ENCODE assay signal across 28 mouse cellular contexts in genomic region chr1:131061740-131062254, GRCm38 (mm10). TPM values are rescaled to one million over a fixed set of nuclear protein-coding genes. Genes with fewer than 3 reads are reported as not detected.
A peak's percentile ranks its signal among the peaks of the same experiment; 100 is the strongest.
DNase-seq lines count a peak whose midpoint lies in the region; ATAC-seq lines count a peak whose summit lies in the region.
"Had no signal": no experiment of that assay in that cellular context is flagged by ENCODE, and none has a peak within 500 bp of the region (broad histone marks: within the 10 kb centered on the region; RNA-seq: fewer than 3 reads in every experiment).

No protein-coding gene starts in this region.

- no peaks in the 10 kb centered on the region for H3K9me3 ChIP-seq in heart, embryonic 14.5 days (ENCODE audit: control insufficient read depth, low read length)
- H3K9me3 ChIP-seq in megakaryocyte, embryonic 14.5 days, result no peaks in the 10 kb centered on the region
- H3K9me3 ChIP-seq: embryonic facial prominence, embryonic 15.5 days; hindbrain, embryonic 15.5 days; limb, embryonic 10.5 days; neural tube, embryonic 15.5 days; stomach, embryonic 15.5 days had no signal

- H3K27ac ChIP-seq in heart, embryonic 14.5 days (replicated peaks in 1 of 2; ENCODE audit: control insufficient read depth in 1 of 2, insufficient read depth in 1 of 2, low read depth in 2 of 2, low read length in 2 of 2), result peak overlapping the region; percentile 71 to 87
- H3K27ac ChIP-seq: hindbrain, embryonic 15.5 days; limb, embryonic 10.5 days; neural tube, embryonic 15.5 days; stomach, embryonic 15.5 days had no signal

- DNase-seq in heart, adult 11 months, result peak; percentile 92
- DNase-seq in heart, postnatal 14 days, result no peak
- no peak for DNase-seq in heart, adult 18-20 months
- no peak for DNase-seq in adrenal gland, postnatal 10 days
- DNase-seq: adrenal gland, postnatal 36 days; cerebellum, adult 9-10 months; kidney, adult 9 months; kidney, postnatal 14 days; lung, adult 2 months; right cerebral cortex, adult 18-20 months; thymus, postnatal 36 days had no signal

- no peak overlapping the region for H3K4me3 ChIP-seq in heart, embryonic 14.5 days (ENCODE audit: control insufficient read depth in 1 of 2, insufficient read depth in 1 of 2, low read depth in 1 of 2, low read length in 2 of 2)
- H3K4me3 ChIP-seq in megakaryocyte, embryonic 14.5 days (replicated peaks), result peak overlapping the region; percentile 38
- H3K4me3 ChIP-seq: embryonic facial prominence, embryonic 15.5 days; hindbrain, embryonic 15.5 days; limb, embryonic 10.5 days; neural tube, embryonic 15.5 days; stomach, embryonic 15.5 days had no signal

- peak overlapping the region; percentile 28 for H3K4me2 ChIP-seq in heart, embryonic 14.5 days (ENCODE audit: low read length)
- H3K4me2 ChIP-seq: embryonic facial prominence, embryonic 15.5 days; hindbrain, embryonic 15.5 days; neural tube, embryonic 15.5 days; stomach, embryonic 15.5 days had no signal

- ATAC-seq in heart, embryonic 14.5 days (ENCODE audit: insufficient number of reproducible peaks, insufficient read depth, low FRiP score, low read depth), result no peak
- ATAC-seq in megakaryocyte, adult 5-6 weeks (ENCODE audit: poor library complexity, severe bottlenecking), result no peak
- ATAC-seq: forebrain, embryonic 14.5 days had no signal

- WGBS in heart, embryonic 14.5 days, result 39% methylated on average over 7 of the region's 7 CpGs

- H3K36me3 ChIP-seq in heart, embryonic 14.5 days (ENCODE audit: control insufficient read depth, insufficient read depth, low read length), result peaks cover 21% of the 10 kb centered on the region
- peaks cover 69% of the 10 kb centered on the region for H3K36me3 ChIP-seq in megakaryocyte, embryonic 14.5 days (replicated peaks; ENCODE audit: low read length)

- H3K4me1 ChIP-seq in heart, embryonic 14.5 days (ENCODE audit: control insufficient read depth in 2 of 2, insufficient read depth in 2 of 2, low read length in 2 of 2), result peaks cover 57 to 73% of the 10 kb centered on the region in 2 experiments
- H3K4me1 ChIP-seq in megakaryocyte, embryonic 14.5 days, result peaks cover 85% of the 10 kb centered on the region

- H3K9ac ChIP-seq in heart, embryonic 14.5 days (ENCODE audit: low read length), result peak overlapping the region; percentile 44
- H3K9ac ChIP-seq: embryonic facial prominence, embryonic 15.5 days; hindbrain, embryonic 15.5 days; neural tube, embryonic 15.5 days; stomach, embryonic 15.5 days had no signal

- intact Hi-C loops in heart, postnatal 14 days (cut with DNase I), result loop anchor here (2.0 kb wide), 1 partner anchor 35 kb away; the partner anchor contains the start of gene Mapkapk2

- H3K27me3 ChIP-seq in heart, embryonic 14.5 days (ENCODE audit: control insufficient read depth, insufficient read depth, low read length), result no peaks in the 10 kb centered on the region
- H3K27me3 ChIP-seq in megakaryocyte, embryonic 14.5 days (replicated peaks), result no peaks in the 10 kb centered on the region
- H3K27me3 ChIP-seq: embryonic facial prominence, embryonic 15.5 days; hindbrain, embryonic 15.5 days; neural tube, embryonic 15.5 days; stomach, embryonic 15.5 days had no signal

RNA-seq across cellular contexts. Expression of gene Mapkapk2, which starts 35.8 kb away (rescaled TPM):
- 100 to 1,000 TPM; 209 to 221 TPM for total RNA-seq in heart, postnatal 14 days (2021)
- polyA plus RNA-seq in heart, embryonic 14.5 days (2014; fragmentation: Nextera tagmentation; extraction: Ambion mirVana), result 59.9 and 96.1 TPM in 2 replicates
- total RNA-seq in heart, adult 18-20 months (2021), result 100 to 1,000 TPM; 311 to 318 TPM
- polyA plus RNA-seq in megakaryocyte, embryonic 14.5 days (2012; ENCODE audit: insufficient read depth, low replicate concordance), result 178 and 286 TPM in 2 replicates
- total RNA-seq in megakaryocyte, adult 5-6 weeks (2015), result 210 and 215 TPM in 2 replicates
- total RNA-seq in megakaryocyte, adult 5-6 weeks (2017), result 210 and 216 TPM in 2 replicates
- 100 to 1,000 TPM; 159 to 169 TPM for total RNA-seq in adrenal gland, postnatal 10 days (2021)

RNA-seq across cellular contexts. Expression of gene Il10, which starts 42.2 kb away (rescaled TPM):
- total RNA-seq in heart, postnatal 14 days (2021), result not detected
- polyA plus RNA-seq in heart, embryonic 14.5 days (2014; fragmentation: Nextera tagmentation; extraction: Ambion mirVana), result not detected in 2 replicates
- not detected for total RNA-seq in heart, adult 18-20 months (2021)
- not detected in 2 replicates for polyA plus RNA-seq in megakaryocyte, embryonic 14.5 days (2012; ENCODE audit: insufficient read depth, low replicate concordance)
- total RNA-seq in megakaryocyte, adult 5-6 weeks (2015), result not detected in 2 replicates
- total RNA-seq in megakaryocyte, adult 5-6 weeks (2017), result 0.49 TPM in 1 of 2 replicates, not detected in the other
- total RNA-seq in adrenal gland, postnatal 10 days (2021), result not detected
- total RNA-seq: adrenal gland, postnatal 36 days; gastrocnemius, adult 8-10 months; granulocyte monocyte progenitor cell, adult 5-6 weeks; layer of hippocampus, adult 18-20 months; layer of hippocampus, postnatal 14 days; midbrain, postnatal 0 days had no signal
- polyA plus RNA-seq: embryonic facial prominence, embryonic 15.5 days; forebrain, embryonic 14.5 days; frontal cortex, adult 2 months; hindbrain, embryonic 15.5 days; intestine, embryonic 14.5 days; limb, embryonic 10.5 days; liver, adult 2 months; lung, adult 2 months; midbrain, postnatal 0 days; neural tube, embryonic 15.5 days; stomach, embryonic 15.5 days had no signal
